Mouse (Mus musculus) heart, embryonic 11.5 days (tissue): ENCODE data around the gene Chmp2a. TPM values are rescaled to one million over a fixed set of nuclear protein-coding genes. Genes with fewer than 3 reads are reported as not detected.

Source experiments
- ATAC-seq: fragments of 200-750 bp; cut with Nextera tagmentation; replicated peaks from 2 replicates; pipeline ENCODE4 v1.8.0; 2017; ENCODE audit warnings: moderate library complexity; ENCODE audit not compliant: insufficient number of reproducible peaks, low FRiP score, low TSS enrichment
- H3K27ac ChIP-seq: fragments of 300-500 bp; sonication (generic); 2 replicates; pipeline ENCODE4 v1.5.1; 2014; ENCODE audit warnings: mild to moderate bottlenecking, low read depth, low read length
- H3K27me3 ChIP-seq: fragments of 300-500 bp; sonication (generic); 2 replicates; pipeline ENCODE4 v1.6.1; 2014; ENCODE audit warnings: mild to moderate bottlenecking, low read length, mixed read lengths; ENCODE audit not compliant: control insufficient read depth, insufficient read depth
- H3K36me3 ChIP-seq: fragments of 300-500 bp; sonication (generic); 2 replicates; pipeline ENCODE4 v1.6.1; 2014; ENCODE audit warnings: mild to moderate bottlenecking, low read length, moderate library complexity, mixed read lengths; ENCODE audit not compliant: control insufficient read depth, insufficient read depth
- H3K4me1 ChIP-seq: fragments of 300-500 bp; sonication (generic); 2 replicates; pipeline ENCODE4 v1.6.1; 2014; ENCODE audit warnings: low read length; ENCODE audit not compliant: control insufficient read depth, insufficient read depth
- H3K4me2 ChIP-seq: fragments of 300-500 bp; sonication (generic); 2 replicates; pipeline ENCODE4 v1.6.1; 2014; ENCODE audit warnings: mild to moderate bottlenecking, moderate library complexity
- H3K4me3 ChIP-seq: fragments of 300-500 bp; sonication (generic); 2 replicates; pipeline ENCODE4 v1.5.1; 2014; ENCODE audit warnings: low read depth, low read length
- H3K9ac ChIP-seq: fragments of 300-500 bp; sonication (generic); 2 replicates; pipeline ENCODE4 v1.6.1; 2014; ENCODE audit warnings: mild to moderate bottlenecking, low read depth, low read length, moderate library complexity
- H3K9me3 ChIP-seq: fragments of 300-500 bp; sonication (generic); replicated peaks from 2 replicates; pipeline ENCODE4 v1.6.1; 2016; ENCODE audit warnings: low read length; ENCODE audit not compliant: control insufficient read depth
- WGBS: fragments of 180-500 bp; shearing (Covaris S2); extraction: QIAGEN DNeasy Blood & Tissue Kit; methylation state at CpG from one replicate; pipeline ENCODE4 v1.1.7; 2014; ENCODE audit not compliant: insufficient replicate concordance; 5-methylcytosine and 5-hydroxymethylcytosine counted together
- polyA plus RNA-seq: library from polyadenylated mRNA; unstranded; fragments of >200 nt; fragmentation: Nextera tagmentation; extraction: Ambion mirVana; gene quantifications from 2 replicates; pipeline ENCODE4 v1.2.1, GENCODE M21; 2014

Chmp2a gene
- polyA plus RNA-seq, 1 experiment from 2014 or later: 149 TPM

DNA sequence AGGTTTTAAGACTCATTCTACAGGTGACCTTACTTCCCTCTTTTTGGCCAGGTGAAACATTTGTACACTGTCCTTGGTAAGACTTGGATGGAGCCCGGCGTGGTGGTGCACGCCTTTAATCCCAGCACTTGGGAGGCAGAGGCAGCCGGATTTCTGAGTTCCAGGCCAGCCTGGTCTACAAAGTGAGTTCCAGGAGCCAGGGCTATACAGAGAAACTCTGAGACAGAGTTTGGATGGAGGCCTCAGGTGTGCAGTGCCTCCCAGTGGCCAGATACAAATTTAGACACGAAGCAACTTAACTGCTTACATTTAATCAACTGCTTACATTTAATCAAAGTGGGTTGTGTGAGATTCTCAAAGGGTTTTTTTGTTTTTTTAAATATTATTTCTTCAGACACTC, 3.5 kb downstream of the Chmp2a start:
- Histone ChIP-seq H3K4me2 (no peak overlapping the region), H3K36me3 (peaks cover 65% of the 10 kb centered on the region), H3K27ac (no peak overlapping the region), H3K27me3 (no peaks in the 10 kb centered on the region), H3K9ac (no peak overlapping the region), H3K4me3 (no peak overlapping the region), H3K4me1 (peaks cover 13% of the 10 kb centered on the region), H3K9me3 (no peaks in the 10 kb centered on the region)
- WGBS: 82% methylated on average over 5 of the region's 5 CpGs
- no peak for ATAC-seq

DNA sequence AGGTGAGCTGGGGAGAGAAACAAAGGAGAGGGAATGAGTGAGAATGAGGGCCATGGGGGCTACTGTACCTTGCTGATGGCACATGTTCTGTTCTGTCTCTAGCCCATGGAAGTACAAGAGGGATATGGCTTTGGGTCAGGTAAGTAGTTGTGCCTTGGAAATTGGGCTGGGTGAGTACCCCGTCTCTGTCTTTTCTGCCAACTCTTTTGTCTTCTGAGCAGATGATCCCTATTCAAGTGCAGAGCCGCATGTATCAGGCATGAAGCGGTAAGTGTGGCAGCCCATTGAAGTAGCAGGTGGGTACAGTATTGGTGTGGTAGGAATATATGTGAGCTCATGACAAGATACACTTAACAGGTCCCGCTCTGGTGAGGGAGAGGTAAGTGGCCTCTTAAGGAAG, 5.6 kb downstream of the Chmp2a start:
- no peak for ATAC-seq
- Histone ChIP-seq H3K27me3 (no peaks in the 10 kb centered on the region), H3K4me3 (no peak overlapping the region), H3K4me2 (no peak overlapping the region), H3K9me3 (no peaks in the 10 kb centered on the region), H3K27ac (no peak overlapping the region), H3K9ac (no peak overlapping the region), H3K4me1 (peaks cover 20% of the 10 kb centered on the region), H3K36me3 (peaks cover 57% of the 10 kb centered on the region)
- WGBS: 91% methylated on average over 4 of the region's 4 CpGs

DNA sequence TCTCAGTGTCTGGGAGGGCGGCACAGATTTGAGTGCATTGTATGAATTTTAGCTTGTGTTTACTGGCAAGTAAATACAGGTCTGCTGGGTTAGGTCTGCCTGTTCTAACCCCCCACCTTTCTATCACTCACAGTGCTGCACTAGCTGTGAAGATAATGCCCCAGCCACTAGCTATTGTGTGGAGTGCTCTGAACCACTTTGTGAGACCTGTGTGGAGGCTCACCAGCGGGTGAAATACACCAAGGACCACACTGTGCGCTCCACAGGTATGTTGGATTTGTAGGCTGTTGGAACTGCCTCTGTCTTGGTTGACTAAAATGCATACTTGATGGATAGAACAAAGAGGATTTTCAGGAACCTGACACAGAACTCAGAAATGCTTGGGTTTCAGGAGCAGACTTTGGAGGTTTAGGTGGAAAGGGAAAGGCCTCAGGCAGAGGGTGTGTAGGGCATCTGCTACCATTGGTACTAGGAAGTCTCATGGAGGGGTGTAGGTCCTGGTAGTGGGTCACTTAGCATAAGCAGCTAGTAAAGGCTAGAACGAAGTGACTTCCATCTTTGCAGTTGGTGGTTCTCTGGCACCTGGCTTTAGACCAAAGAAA, 9.0 kb downstream of the Chmp2a start:
- Histone ChIP-seq H3K36me3 (peaks cover 43% of the 10 kb centered on the region), H3K27me3 (no peaks in the 10 kb centered on the region), H3K9me3 (no peaks in the 10 kb centered on the region), H3K4me1 (peaks cover 20% of the 10 kb centered on the region), H3K4me3 (peak overlapping the region; percentile 88), H3K9ac (peak overlapping the region; percentile 98), H3K4me2 (peak overlapping the region; percentile 71), H3K27ac (no peak overlapping the region)
- no peak for ATAC-seq
- 30% methylated on average over 4 of the region's 4 CpGs for WGBS

DNA sequence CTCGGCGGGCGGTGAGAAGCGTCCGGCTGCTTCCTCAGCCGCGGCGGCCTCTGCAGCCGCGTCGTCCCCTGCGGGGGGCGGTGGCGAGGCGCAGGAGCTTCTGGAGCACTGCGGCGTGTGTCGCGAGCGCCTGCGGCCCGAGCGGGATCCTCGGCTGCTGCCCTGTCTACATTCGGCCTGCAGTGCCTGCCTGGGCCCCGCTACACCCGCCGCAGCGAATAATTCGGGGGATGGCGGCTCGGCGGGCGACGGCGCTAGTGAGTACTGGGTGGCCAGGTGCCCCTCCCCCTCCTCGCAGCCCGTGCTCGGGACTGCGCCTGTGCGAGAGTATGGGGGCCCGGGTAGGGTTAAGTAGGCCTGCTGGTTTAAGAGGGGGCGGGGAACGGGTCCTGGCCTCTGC, 9.8 kb downstream of the Chmp2a start:
- no peaks in the 10 kb centered on the region for H3K27me3 ChIP-seq
- under 1% methylated on average over 41 of the region's 44 CpGs for WGBS
- H3K4me3 ChIP-seq: peak overlapping the region; percentile 88
- peaks cover 20% of the 10 kb centered on the region for H3K4me1 ChIP-seq
- peaks cover 37% of the 10 kb centered on the region for H3K36me3 ChIP-seq
- no peaks in the 10 kb centered on the region for H3K9me3 ChIP-seq
- H3K9ac ChIP-seq: peak overlapping the region; percentile 98
- H3K4me2 ChIP-seq: peak overlapping the region; percentile 71
- ATAC-seq: peak; percentile 56
- H3K27ac ChIP-seq: peak overlapping the region; percentile 97

DNA sequence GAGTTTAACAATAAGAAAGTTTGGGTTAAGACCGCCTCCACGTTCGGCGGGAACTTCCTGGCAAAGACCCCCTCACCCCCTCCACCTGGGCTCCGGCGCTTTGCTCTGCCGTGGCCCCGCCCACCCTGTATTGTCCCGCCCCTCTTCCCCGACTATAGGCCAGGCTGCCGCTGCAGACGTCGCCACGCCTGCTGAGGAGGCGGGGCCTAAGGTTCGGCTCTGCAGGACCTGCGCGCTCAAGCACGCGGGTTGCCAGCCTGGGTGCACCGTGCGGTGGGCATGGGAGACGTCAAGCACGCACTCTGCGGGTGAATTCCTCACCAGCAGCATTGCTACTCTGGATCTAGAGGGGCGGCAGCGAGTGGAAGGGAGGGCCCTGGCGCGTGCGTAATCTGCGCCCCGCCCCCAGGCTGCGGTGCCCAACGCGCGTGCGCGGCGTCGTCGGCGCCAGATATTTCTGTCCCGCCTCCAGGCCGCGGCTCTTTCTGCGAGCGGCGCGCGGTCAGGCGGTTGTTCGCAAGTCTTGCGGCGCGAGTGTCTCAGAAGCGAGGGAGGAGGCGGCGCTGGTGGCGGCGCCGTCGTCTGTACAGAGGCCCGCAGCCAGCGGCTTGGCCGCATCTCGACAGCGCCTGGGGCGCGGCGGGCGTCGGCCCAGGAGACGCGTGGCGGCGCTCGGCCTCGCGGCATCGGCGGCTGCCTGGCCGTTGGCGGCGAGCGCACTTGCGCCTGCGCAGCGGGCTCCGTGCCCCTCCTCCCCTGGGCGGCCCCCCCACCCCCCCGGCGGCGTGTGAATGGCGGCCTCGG, 10.5 kb downstream of the Chmp2a start:
- ATAC-seq: peak; percentile 87
- Histone ChIP-seq H3K4me3 (peak overlapping the region; percentile 88), H3K9me3 (no peaks in the 10 kb centered on the region), H3K9ac (peak overlapping the region; percentile 98), H3K27me3 (no peaks in the 10 kb centered on the region), H3K36me3 (peaks cover 30% of the 10 kb centered on the region), H3K4me1 (peaks cover 20% of the 10 kb centered on the region), H3K27ac (peak overlapping the region; percentile 97), H3K4me2 (peak overlapping the region; percentile 71)
- under 1% methylated on average over 89 of the region's 95 CpGs for WGBS

DNA sequence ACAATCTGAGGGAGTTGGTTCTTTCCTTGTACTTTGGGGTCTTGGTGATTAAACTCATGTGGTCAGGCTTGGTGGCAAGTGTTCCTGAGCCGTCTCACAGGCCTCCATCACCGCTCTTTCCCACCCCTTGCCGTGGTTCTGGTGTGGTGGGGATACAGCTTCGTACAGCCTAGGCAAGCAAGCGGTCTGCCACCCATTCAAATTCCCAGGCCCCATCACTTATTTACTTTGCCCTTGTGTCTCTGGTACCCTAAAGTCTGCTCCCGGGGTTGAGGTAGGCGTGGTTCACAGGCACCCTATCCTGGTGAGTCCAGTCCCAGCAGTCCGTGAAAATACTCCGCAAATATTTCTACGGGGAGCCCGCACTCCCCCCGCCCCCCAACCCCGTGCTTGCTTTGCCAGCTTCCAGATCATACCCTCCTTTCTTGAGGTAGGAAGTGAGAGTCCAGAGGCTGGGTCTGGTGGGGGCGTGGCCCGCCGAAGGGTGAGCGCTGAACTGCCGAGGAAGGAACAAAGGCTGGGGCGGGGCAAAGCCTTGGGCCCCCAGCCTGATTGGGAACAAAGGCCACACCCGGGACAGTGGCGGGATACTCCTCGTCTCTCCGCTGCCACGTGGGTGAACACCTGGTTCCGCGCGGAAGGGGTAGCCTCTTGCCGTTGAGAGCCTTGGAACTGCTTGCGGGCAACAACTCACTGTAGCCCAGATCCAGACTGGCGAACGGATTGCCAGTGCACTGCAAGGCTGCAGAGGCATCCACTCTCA, 11.7 kb downstream of the Chmp2a start:
- Histone ChIP-seq H3K4me2 (peak overlapping the region; percentile 71), H3K36me3 (peaks cover 18% of the 10 kb centered on the region), H3K27me3 (no peaks in the 10 kb centered on the region), H3K9me3 (no peaks in the 10 kb centered on the region), H3K4me1 (peaks cover 20% of the 10 kb centered on the region), H3K9ac (peak overlapping the region; percentile 98), H3K27ac (peak overlapping the region; percentile 97), H3K4me3 (peak overlapping the region; percentile 88)
- ATAC-seq: peak; percentile 76
- 4% methylated on average over 31 of the region's 31 CpGs for WGBS

DNA sequence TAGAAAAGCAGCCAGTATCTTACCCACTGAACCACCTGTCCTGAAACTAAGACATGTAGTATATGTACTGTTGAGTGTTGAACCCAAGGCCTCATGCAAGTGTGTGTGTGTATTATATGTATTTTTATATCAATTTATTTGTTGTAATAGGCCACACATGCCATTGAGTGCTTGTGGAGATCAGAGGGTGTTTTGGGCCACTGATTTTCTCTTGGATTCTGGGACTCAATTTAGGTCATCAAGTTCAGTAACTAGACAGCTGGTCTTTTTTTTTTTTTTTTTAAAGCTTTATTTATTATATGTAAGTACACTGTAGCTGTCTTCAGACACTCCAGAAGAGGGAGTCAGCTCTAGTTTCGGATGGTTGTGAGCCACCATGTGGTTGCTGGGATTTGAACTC, 19.4 kb downstream of the Chmp2a start:
- ATAC-seq: no peak
- WGBS: 78% methylated on average over 1 of the region's 1 CpGs
- Histone ChIP-seq H3K4me2 (no peak overlapping the region), H3K9me3 (no peaks in the 10 kb centered on the region), H3K27ac (no peak overlapping the region), H3K9ac (no peak overlapping the region), H3K36me3 (no peaks in the 10 kb centered on the region), H3K4me3 (no peak overlapping the region), H3K27me3 (no peaks in the 10 kb centered on the region), H3K4me1 (peaks cover 5% of the 10 kb centered on the region; the same call in 1 of the 2 replicates)

DNA sequence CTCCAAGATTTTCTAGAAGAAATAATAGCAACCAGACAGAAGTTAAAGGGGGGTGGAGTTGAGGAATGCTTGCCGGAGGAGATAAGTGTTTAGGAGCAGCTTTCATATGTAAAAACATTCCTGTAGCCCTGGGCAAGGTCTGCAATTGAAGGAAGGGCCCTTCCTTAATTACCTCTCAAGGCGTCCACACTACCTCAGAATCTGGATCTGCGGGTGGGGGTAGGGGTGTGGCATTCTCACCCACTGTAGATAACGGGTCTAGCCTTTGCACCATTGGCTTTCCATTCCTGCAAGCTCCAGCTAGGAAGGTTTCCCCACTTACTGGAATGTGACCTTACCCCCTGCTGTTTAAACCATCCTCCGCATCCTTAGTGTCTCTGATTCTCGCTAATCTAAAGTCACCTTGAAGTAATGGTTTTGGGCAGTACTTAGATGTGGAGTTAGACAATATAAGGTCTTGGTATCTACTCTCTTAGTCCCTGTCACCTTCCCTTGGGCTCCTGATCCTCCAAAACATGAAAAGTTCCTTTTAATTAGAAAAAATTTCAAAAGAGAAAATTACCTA, 20.2 kb downstream of the Chmp2a start:
- peaks cover 6% of the 10 kb centered on the region; the same call in 1 of the 2 replicates for H3K4me1 ChIP-seq
- H3K36me3 ChIP-seq: no peaks in the 10 kb centered on the region
- no peak for ATAC-seq
- no peaks in the 10 kb centered on the region for H3K9me3 ChIP-seq
- 26% methylated on average over 6 of the region's 6 CpGs for whole genome bisulfite sequencing
- no peak overlapping the region for H3K27ac ChIP-seq
- H3K27me3 ChIP-seq: no peaks in the 10 kb centered on the region
- H3K9ac ChIP-seq: no peak overlapping the region
- H3K4me3 ChIP-seq: no peak overlapping the region
- H3K4me2 ChIP-seq: no peak overlapping the region
